Mouse (Mus musculus) G1E (cell line): ENCODE data around the gene Cdca7l.

Experiments
- CTCF ChIP-seq: IDR thresholded peaks from 2 replicates; pipeline ENCODE4 v1.5.1; 2012; ENCODE audit warnings: low read depth, low read length, inconsistent platforms, mixed read lengths
- POLR2AphosphoS5 ChIP-seq: IDR thresholded peaks from 2 replicates; pipeline ENCODE4 v1.6.1; 2012; ENCODE audit warnings: low read depth, low read length, inconsistent platforms; ENCODE audit not compliant: insufficient replicate concordance

GRCm38 (mm10) chr12:117872265-117872664 lies 68.2 kb downstream of the Cdca7l start:
- TF ChIP-seq POLR2AphosphoS5 (no peak), CTCF (no peak)
